In genomic region chr16:90726600-90727227, GRCm38 (mm10) we compare ENCODE assay signal across 8 mouse cellular contexts. TPM values are rescaled to one million over a fixed set of nuclear protein-coding genes. Genes with fewer than 3 reads are reported as not detected.
DNase-seq lines count a peak whose midpoint lies in the region; ATAC-seq and TF ChIP-seq lines count a peak whose summit lies in the region.

No protein-coding gene starts in this region.

- no peak for DNase-seq in kidney, postnatal 0 days (ENCODE audit: low spot score)
- no peak for DNase-seq in kidney, adult 8-10 months
- no peak for DNase-seq in neural tube, embryonic 11.5 days (ENCODE audit: low spot score)
- no peak for DNase-seq in adrenal gland, adult 2 months
- no peak for DNase-seq in adrenal gland, postnatal 25 days
- DNase-seq in right cerebral cortex, postnatal 14 days = no peak

- peak overlapping the region; percentile 87 for H3K4me3 ChIP-seq in kidney, postnatal 0 days (replicated peaks; ENCODE audit: low read depth, low read length)
- peak overlapping the region; percentile 89 for H3K4me3 ChIP-seq in embryonic facial prominence, embryonic 12.5 days
- peak overlapping the region; percentile 84 for H3K4me3 ChIP-seq in intestine, postnatal 0 days (ENCODE audit: low read depth, low read length)
- H3K4me3 ChIP-seq in neural tube, embryonic 11.5 days (ENCODE audit: low read depth, low read length) = peak overlapping the region; percentile 77

- H3K9me3 ChIP-seq in kidney, postnatal 0 days (replicated peaks; ENCODE audit: low read length) = no peaks in the 10 kb centered on the region
- no peaks in the 10 kb centered on the region for H3K9me3 ChIP-seq in embryonic facial prominence, embryonic 12.5 days
- no peaks in the 10 kb centered on the region for H3K9me3 ChIP-seq in intestine, postnatal 0 days (ENCODE audit: control insufficient read depth)
- no peaks in the 10 kb centered on the region for H3K9me3 ChIP-seq in neural tube, embryonic 11.5 days (ENCODE audit: control insufficient read depth, low read length)

- 7% methylated on average over 38 of the region's 38 CpGs for WGBS in kidney, postnatal 0 days
- WGBS in embryonic facial prominence, embryonic 12.5 days = 4% methylated on average over 38 of the region's 38 CpGs
- WGBS in intestine, postnatal 0 days = 4% methylated on average over 38 of the region's 38 CpGs
- 7% methylated on average over 38 of the region's 38 CpGs for WGBS in neural tube, embryonic 11.5 days

- peak; percentile 30; the same call in 1 of the 2 replicates for ATAC-seq in kidney, postnatal 0 days (replicated peaks; ENCODE audit: low FRiP score, low read depth)
- ATAC-seq in embryonic facial prominence, embryonic 12.5 days (ENCODE audit: insufficient number of reproducible peaks, insufficient read depth, low FRiP score, low TSS enrichment) = peak; percentile 53; the same call in 1 of the 2 replicates
- ATAC-seq in intestine, postnatal 0 days = peak; percentile 60
- ATAC-seq in neural tube, embryonic 11.5 days (ENCODE audit: insufficient read depth, low FRiP score, low TSS enrichment) = peak; percentile 70

- H3K27ac ChIP-seq in kidney, postnatal 0 days = no peak overlapping the region; the same call in 1 of the 2 replicates
- peak overlapping the region; percentile 84 for H3K27ac ChIP-seq in embryonic facial prominence, embryonic 12.5 days
- peak overlapping the region; percentile 54; the same call in 1 of the 2 replicates for H3K27ac ChIP-seq in intestine, postnatal 0 days (ENCODE audit: low read depth, low read length)
- no peak overlapping the region for H3K27ac ChIP-seq in neural tube, embryonic 11.5 days (ENCODE audit: low read depth, low read length)

- H3K4me2 ChIP-seq in kidney, postnatal 0 days (ENCODE audit: low read length) = peak overlapping the region; percentile 97
- peak overlapping the region; percentile 96 for H3K4me2 ChIP-seq in embryonic facial prominence, embryonic 12.5 days (replicated peaks)
- peak overlapping the region; percentile 92 for H3K4me2 ChIP-seq in intestine, postnatal 0 days (replicated peaks; ENCODE audit: low read depth)
- peak overlapping the region; percentile 97 for H3K4me2 ChIP-seq in neural tube, embryonic 11.5 days (ENCODE audit: low read depth)

- H3K9ac ChIP-seq in kidney, postnatal 0 days (ENCODE audit: low read depth, low read length) = peak overlapping the region; percentile 78
- H3K9ac ChIP-seq in embryonic facial prominence, embryonic 12.5 days = peak overlapping the region; percentile 84
- H3K9ac ChIP-seq in intestine, postnatal 0 days (ENCODE audit: low read depth, low read length) = peak overlapping the region; percentile 65
- peak overlapping the region; percentile 79 for H3K9ac ChIP-seq in neural tube, embryonic 11.5 days (ENCODE audit: low read length)

- H3K4me1 ChIP-seq in kidney, postnatal 0 days (replicated peaks; ENCODE audit: insufficient read depth, low read length) = peaks cover 8% of the 10 kb centered on the region; the same call in 1 of the 2 replicates
- peaks cover 7% of the 10 kb centered on the region for H3K4me1 ChIP-seq in embryonic facial prominence, embryonic 12.5 days
- H3K4me1 ChIP-seq in intestine, postnatal 0 days (replicated peaks; ENCODE audit: control insufficient read depth, insufficient read depth, low read length) = no peaks in the 10 kb centered on the region; the same call in 1 of the 2 replicates
- peaks cover 6% of the 10 kb centered on the region for H3K4me1 ChIP-seq in neural tube, embryonic 11.5 days (ENCODE audit: control insufficient read depth, insufficient read depth, low read length)

- H3K36me3 ChIP-seq in kidney, postnatal 0 days (ENCODE audit: insufficient read depth, low read length) = no peaks in the 10 kb centered on the region
- peaks cover 22% of the 10 kb centered on the region; the same call in 1 of the 2 replicates for H3K36me3 ChIP-seq in embryonic facial prominence, embryonic 12.5 days
- H3K36me3 ChIP-seq in intestine, postnatal 0 days (ENCODE audit: control insufficient read depth, insufficient read depth) = no peaks in the 10 kb centered on the region
- H3K36me3 ChIP-seq in neural tube, embryonic 11.5 days (ENCODE audit: control insufficient read depth, insufficient read depth, low read length) = no peaks in the 10 kb centered on the region; the same call in 1 of the 2 replicates

- no peak for TF ChIP-seq CTCF in kidney, postnatal 0 days (IDR thresholded peaks at IDR 0.05; ENCODE audit: low read depth)
- TF ChIP-seq CTCF in intestine, postnatal 0 days (IDR thresholded peaks at IDR 0.05; ENCODE audit: low read depth) = no peak; the same call in 1 of the 2 replicates

- no peaks in the 10 kb centered on the region for H3K27me3 ChIP-seq in kidney, postnatal 0 days (ENCODE audit: insufficient read depth, low read length)
- no peaks in the 10 kb centered on the region for H3K27me3 ChIP-seq in embryonic facial prominence, embryonic 12.5 days
- no peaks in the 10 kb centered on the region for H3K27me3 ChIP-seq in intestine, postnatal 0 days (replicated peaks; ENCODE audit: control insufficient read depth, insufficient read depth, low read length)
- no peaks in the 10 kb centered on the region for H3K27me3 ChIP-seq in neural tube, embryonic 11.5 days (ENCODE audit: control insufficient read depth, insufficient read depth, low read length)

RNA-seq across cellular contexts. Expression of gene Mis18a, which starts 0.5 kb away (rescaled TPM):
- 41.4 and 44.5 TPM in 2 replicates for polyA plus RNA-seq in kidney, postnatal 0 days (2015; fragmentation: Nextera tagmentation; extraction: Ambion mirVana)
- polyA plus RNA-seq in embryonic facial prominence, embryonic 12.5 days (2016; fragmentation: Nextera tagmentation; extraction: Ambion mirVana) = 74.0 and 75.6 TPM in 2 replicates
- 26.7 and 29.1 TPM in 2 replicates for polyA plus RNA-seq in intestine, postnatal 0 days (2015; fragmentation: Nextera tagmentation; extraction: Ambion mirVana)
- polyA plus RNA-seq in neural tube, embryonic 11.5 days (2014; fragmentation: Nextera tagmentation; extraction: Ambion mirVana) = 63.6 TPM in 2 replicates
- 1 to 10 TPM; 2.8 to 3.7 TPM for total RNA-seq in adrenal gland, adult 2 months (2021)
- polyA plus RNA-seq in adrenal gland, adult 2 months (2012; rRNA removed) = 3.9 and 5.0 TPM in 2 replicates
- total RNA-seq in adrenal gland, postnatal 25 days (2021) = 8.6 and 9.7 TPM in 2 replicates

RNA-seq across cellular contexts. Expression of gene Mrap, which starts 11.3 kb away (rescaled TPM):
- polyA plus RNA-seq in kidney, postnatal 0 days (2015; fragmentation: Nextera tagmentation; extraction: Ambion mirVana) = 0.14 TPM in 1 of 2 replicates, not detected in the other
- 0.17 TPM in 1 of 2 replicates, not detected in the other for polyA plus RNA-seq in embryonic facial prominence, embryonic 12.5 days (2016; fragmentation: Nextera tagmentation; extraction: Ambion mirVana)
- polyA plus RNA-seq in intestine, postnatal 0 days (2015; fragmentation: Nextera tagmentation; extraction: Ambion mirVana) = 0.14 TPM in 1 of 2 replicates, not detected in the other
- 0.32 and 0.38 TPM in 2 replicates for polyA plus RNA-seq in neural tube, embryonic 11.5 days (2014; fragmentation: Nextera tagmentation; extraction: Ambion mirVana)
- 1,000 to 10,000 TPM in 1 of 2 experiments, 100 to 1,000 TPM in 1; 258 to 1,165 TPM for total RNA-seq in adrenal gland, adult 2 months (2021)
- polyA plus RNA-seq in adrenal gland, adult 2 months (2012; rRNA removed) = 893 and 899 TPM in 2 replicates
- total RNA-seq in adrenal gland, postnatal 25 days (2021) = 391 and 677 TPM in 2 replicates

Comparison
In these comparisons a context has a peak if more than half of its experiments do, and no peak if none do; other contexts are left out.
1. H3K27ac ChIP-seq: peak in embryonic facial prominence, embryonic 12.5 days (single experiment) and intestine, postnatal 0 days (single experiment); none in kidney, postnatal 0 days (single experiment) and neural tube, embryonic 11.5 days (single experiment).
2. RNA of gene Mrap, which starts 11.3 kb away (polyA plus RNA-seq): 893 to 899 TPM in adrenal gland, adult 2 months; 0.32 to 0.38 TPM in neural tube, embryonic 11.5 days, 0.17 TPM in embryonic facial prominence, embryonic 12.5 days, 0.14 TPM in intestine, postnatal 0 days and 0.14 TPM in kidney, postnatal 0 days; every median in the first group is over 100 times any median in the second.
3. Peak in every context shown above with its lines, with median percentiles within 50 percentile points of each other: ATAC-seq, H3K4me2 ChIP-seq, H3K4me3 ChIP-seq and H3K9ac ChIP-seq.